Mouse (Mus musculus) stomach, postnatal 0 days (tissue): ENCODE results near the gene Olfr628.

ENCODE experiments used
- CTCF ChIP-seq: IDR thresholded peaks from 2 replicates; pipeline ENCODE4 v1.5.1; 2016; ENCODE audit warnings: antibody characterized with exemption, low read depth, mild to moderate bottlenecking, moderate library complexity
- EP300 ChIP-seq: optimal IDR thresholded peaks from 2 replicates; pipeline ENCODE3; 2016; ENCODE audit warnings: antibody characterized with exemption

DNA sequence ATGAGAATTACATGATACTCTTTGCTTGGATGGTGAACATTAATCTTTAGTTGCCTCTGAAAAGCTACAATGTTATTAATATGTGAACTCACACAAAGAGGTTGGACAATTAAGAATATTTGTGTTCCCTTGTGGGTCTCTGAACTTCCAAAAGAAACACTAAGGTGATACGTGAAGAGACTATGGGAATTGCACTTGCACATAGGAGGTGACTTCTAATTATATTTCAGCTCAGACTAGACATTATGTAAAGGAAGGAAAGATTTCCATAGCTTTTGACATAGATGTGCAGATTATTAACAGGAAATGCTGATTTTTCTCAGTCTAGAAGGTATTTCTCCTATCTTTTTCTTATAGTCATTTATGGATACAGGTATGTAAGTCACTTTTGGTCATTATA, at the start of gene Olfr628:
- TF ChIP-seq CTCF (no peak), EP300 (no peak)
